Mouse (Mus musculus) liver, embryonic 14.5 days (tissue): ENCODE results near the gene Brpf1.

ENCODE experiments used
- CTCF ChIP-seq: IDR thresholded peaks from 2 replicates; pipeline ENCODE4 v1.5.1; 2016; ENCODE audit warnings: antibody characterized with exemption, low read depth, control low read depth
- EP300 ChIP-seq: IDR thresholded peaks from 2 replicates; pipeline ENCODE4 v1.6.1; 2016; ENCODE audit warnings: antibody characterized with exemption, low read depth

GRCm38 (mm10) chr6:113351161-113351560, 44.2 kb downstream of the Brpf1 start:
- TF ChIP-seq CTCF (no peak), EP300 (no peak)
